Mouse (Mus musculus) small intestine, adult 2 months (tissue): ENCODE measurements around the gene Lins1.

Experiments used
- CTCF ChIP-seq: fragments of 200-500 bp; IDR thresholded peaks from 2 replicates; pipeline ENCODE4 v1.5.1; 2012; ENCODE audit warnings: low read depth, mild to moderate bottlenecking, control low read depth, inconsistent platforms, low read length, moderate library complexity, mixed read lengths; ENCODE audit not compliant: insufficient replicate concordance, insufficient read length; ENCODE audit errors: extremely low read depth
- POLR2A ChIP-seq: fragments of 200-500 bp; IDR thresholded peaks from 2 replicates; pipeline ENCODE4 v1.6.1; 2012; ENCODE audit warnings: low read depth, mild to moderate bottlenecking, control low read depth, inconsistent platforms, low read length, moderate library complexity

DNA sequence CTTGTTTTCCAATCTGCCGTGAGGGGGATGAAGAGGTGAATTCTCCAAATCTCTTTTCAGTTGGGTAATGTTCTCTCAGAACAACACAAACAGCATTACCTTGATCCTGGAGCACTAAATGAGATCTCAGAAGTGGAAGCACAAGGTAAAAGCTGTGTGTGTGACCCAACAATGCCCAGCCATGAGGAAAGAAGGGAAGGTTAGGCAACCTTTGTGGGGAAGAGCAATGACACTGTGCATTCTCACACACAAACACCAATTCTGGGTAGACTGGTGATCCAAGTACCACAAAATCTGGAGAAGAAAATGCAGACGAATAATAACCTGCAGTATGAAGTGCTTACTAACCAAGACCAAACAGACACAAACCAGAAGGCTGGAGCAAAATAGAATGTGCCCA, 13.9 kb upstream of the Lins1 start:
- TF ChIP-seq POLR2A (no peak), CTCF (no peak)
